Mouse (Mus musculus): ENCODE measurements around the gene Rab3d. TPM values are rescaled to one million over a fixed set of nuclear protein-coding genes. Genes with fewer than 3 reads are reported as not detected.
A peak's percentile ranks its signal among the peaks of the same experiment; 100 is the strongest.

The Rab3d gene
- polyA plus RNA-seq, 1 experiment from 2014 or later: 14.2 TPM

DNA sequence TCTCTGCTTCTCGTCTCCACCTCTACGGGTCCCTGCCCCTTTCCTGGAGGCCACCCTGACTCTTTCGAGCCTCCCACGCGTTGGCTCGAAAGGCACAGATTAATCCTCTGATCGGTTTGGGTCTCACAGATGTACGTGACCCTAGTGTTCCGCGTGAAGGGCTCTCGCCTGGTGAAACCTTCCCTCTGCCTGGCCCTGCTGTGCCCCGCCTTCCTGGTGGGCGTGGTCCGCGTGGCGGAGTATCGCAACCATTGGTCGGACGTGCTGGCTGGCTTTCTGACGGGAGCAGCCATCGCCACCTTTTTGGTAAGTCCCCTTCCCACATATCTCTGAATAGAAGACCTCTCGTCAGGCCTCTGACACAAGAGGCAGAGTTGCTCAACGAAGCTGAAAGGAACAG is 26.3 kb upstream of the Rab3d start:
- Histone ChIP-seq H3K9me3 (ENCODE audit: low read length) (no peaks in the 10 kb centered on the region), H3K4me2 (replicated peaks; ENCODE audit: low read depth, low read length) (peak overlapping the region; percentile 31; the same call in 1 of the 2 replicates), H3K27me3 (ENCODE audit: insufficient read depth, low read length) (0 out of 2 replicates have a peak, but pooled peaks cover 6% of the 10 kb centered on the region), H3K9ac (replicated peaks; ENCODE audit: low read length) (no peak overlapping the region), H3K4me3 (ENCODE audit: low read length) (0 out of 2 replicates have a peak overlapping the region, but pooled peaks have one; percentile 6), H3K36me3 (ENCODE audit: insufficient read depth, low read length) (no peaks in the 10 kb centered on the region), H3K4me1 (ENCODE audit: insufficient read depth, low read length) (peaks cover 4% of the 10 kb centered on the region; the same call in 1 of the 2 replicates), H3K27ac (ENCODE audit: low read length) (no peak overlapping the region)
- WGBS: 9% methylated on average over 23 of the region's 23 CpGs
- ATAC-seq (ENCODE audit: low FRiP score, low TSS enrichment): no peak

DNA sequence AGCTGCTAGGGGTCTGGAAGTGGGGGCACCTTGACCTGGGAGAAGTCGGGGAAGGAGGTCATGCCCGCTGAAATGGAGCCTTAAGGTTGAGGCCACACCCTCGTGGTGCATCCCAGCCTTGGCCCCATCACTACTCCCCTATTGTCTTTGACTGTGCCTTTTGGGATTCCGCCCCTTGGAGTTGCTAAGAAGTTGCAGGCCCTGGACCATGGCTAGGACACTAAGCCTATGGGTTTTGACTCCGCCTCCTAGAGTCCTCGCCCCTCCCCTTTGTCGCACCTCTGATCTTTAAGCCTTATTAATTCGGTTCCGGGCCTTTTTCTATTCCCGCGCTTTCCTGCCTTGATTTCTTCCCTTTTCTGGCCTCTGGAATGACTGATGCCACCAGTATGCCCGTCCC is 25.6 kb upstream of the Rab3d start:
- no peak overlapping the region for H3K4me3 ChIP-seq (ENCODE audit: low read length)
- no peak overlapping the region for H3K4me2 ChIP-seq (replicated peaks; ENCODE audit: low read depth, low read length)
- 50% methylated on average over 12 of the region's 12 CpGs for WGBS
- 0 out of 2 replicates have a peak, but pooled peaks cover 6% of the 10 kb centered on the region for H3K27me3 ChIP-seq (ENCODE audit: insufficient read depth, low read length)
- H3K9ac ChIP-seq (replicated peaks; ENCODE audit: low read length): no peak overlapping the region
- no peaks in the 10 kb centered on the region for H3K9me3 ChIP-seq (ENCODE audit: low read length)
- peaks cover 4% of the 10 kb centered on the region; the same call in 1 of the 2 replicates for H3K4me1 ChIP-seq (ENCODE audit: insufficient read depth, low read length)
- ATAC-seq (ENCODE audit: low FRiP score, low TSS enrichment): no peak
- no peak overlapping the region for H3K27ac ChIP-seq (ENCODE audit: low read length)
- H3K36me3 ChIP-seq (ENCODE audit: insufficient read depth, low read length): no peaks in the 10 kb centered on the region

DNA sequence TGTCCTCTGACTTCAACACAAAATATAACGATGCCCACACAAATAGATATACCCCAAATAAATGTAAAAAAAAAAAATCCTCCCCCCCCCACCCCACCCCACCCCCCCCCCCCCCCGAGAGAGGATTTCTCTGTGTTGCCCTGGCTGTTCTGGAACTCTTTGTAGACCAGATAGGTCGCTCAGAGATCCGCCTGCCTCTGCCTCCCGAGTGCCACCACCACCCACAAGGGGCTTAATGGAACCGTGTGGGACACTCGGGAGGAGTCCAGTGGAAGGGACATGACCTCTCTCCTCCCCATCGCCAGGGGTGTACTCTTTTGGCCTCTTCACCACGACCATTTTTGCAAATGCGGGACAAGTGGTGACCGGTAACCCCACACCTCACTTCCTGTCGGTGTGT is 25.1 kb upstream of the Rab3d start:
- no peak for ATAC-seq (ENCODE audit: low FRiP score, low TSS enrichment)
- H3K27ac ChIP-seq (ENCODE audit: low read length): no peak overlapping the region
- WGBS: 80% methylated on average over 11 of the region's 12 CpGs

DNA sequence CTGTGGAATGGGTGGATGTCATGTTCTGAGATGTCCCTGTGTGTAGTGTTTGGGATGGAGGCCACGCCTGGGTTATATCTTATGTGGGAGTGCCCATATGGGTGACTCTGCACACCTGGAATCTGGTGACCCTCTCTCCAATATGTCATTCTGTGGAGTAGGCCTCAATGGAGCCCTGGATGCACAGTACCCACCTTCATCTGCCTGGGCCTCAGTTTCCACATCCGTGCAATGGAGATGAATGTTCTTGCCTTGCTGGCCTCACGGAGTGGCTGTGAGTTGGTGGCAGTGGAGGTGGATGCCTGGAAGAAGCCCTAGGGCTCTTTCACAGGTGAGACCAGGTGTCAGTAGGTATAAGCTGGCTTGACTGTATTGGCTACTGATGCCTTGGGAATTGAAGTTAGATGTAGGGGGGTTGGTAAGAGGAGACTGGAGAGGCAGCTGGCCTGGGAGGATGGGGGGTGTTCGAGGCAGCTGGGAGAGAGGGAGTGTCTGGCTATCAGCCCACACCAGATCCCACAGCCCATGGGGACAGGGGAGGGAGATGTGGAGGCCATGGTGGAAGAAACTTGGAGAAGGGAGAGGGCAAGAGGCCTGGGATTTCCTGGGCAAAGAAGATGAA is 20.4 kb upstream of the Rab3d start:
- no peak overlapping the region for H3K4me3 ChIP-seq (ENCODE audit: low read length)
- H3K4me1 ChIP-seq (ENCODE audit: insufficient read depth, low read length): peaks cover 9% of the 10 kb centered on the region; the same call in 1 of the 2 replicates
- WGBS: 83% methylated on average over 4 of the region's 4 CpGs
- no peaks in the 10 kb centered on the region for H3K27me3 ChIP-seq (ENCODE audit: insufficient read depth, low read length)
- H3K9me3 ChIP-seq (ENCODE audit: low read length): no peaks in the 10 kb centered on the region
- H3K9ac ChIP-seq (replicated peaks; ENCODE audit: low read length): no peak overlapping the region
- no peak overlapping the region for H3K27ac ChIP-seq (ENCODE audit: low read length)
- H3K4me2 ChIP-seq (replicated peaks; ENCODE audit: low read depth, low read length): no peak overlapping the region
- H3K36me3 ChIP-seq (ENCODE audit: insufficient read depth, low read length): no peaks in the 10 kb centered on the region
- ATAC-seq (ENCODE audit: low FRiP score, low TSS enrichment): no peak

More for the DNA sequence above, 25.1 kb upstream of the Rab3d start:
- peaks cover 4% of the 10 kb centered on the region; the same call in 1 of the 2 replicates for H3K4me1 ChIP-seq (ENCODE audit: insufficient read depth, low read length)
- no peak overlapping the region for H3K4me3 ChIP-seq (ENCODE audit: low read length)
- H3K9me3 ChIP-seq (ENCODE audit: low read length): no peaks in the 10 kb centered on the region
- no peak overlapping the region for H3K9ac ChIP-seq (replicated peaks; ENCODE audit: low read length)
- H3K27me3 ChIP-seq (ENCODE audit: insufficient read depth, low read length): 0 out of 2 replicates have a peak, but pooled peaks cover 4% of the 10 kb centered on the region
- H3K36me3 ChIP-seq (ENCODE audit: insufficient read depth, low read length): no peaks in the 10 kb centered on the region
- no peak overlapping the region for H3K4me2 ChIP-seq (replicated peaks; ENCODE audit: low read depth, low read length)

DNA sequence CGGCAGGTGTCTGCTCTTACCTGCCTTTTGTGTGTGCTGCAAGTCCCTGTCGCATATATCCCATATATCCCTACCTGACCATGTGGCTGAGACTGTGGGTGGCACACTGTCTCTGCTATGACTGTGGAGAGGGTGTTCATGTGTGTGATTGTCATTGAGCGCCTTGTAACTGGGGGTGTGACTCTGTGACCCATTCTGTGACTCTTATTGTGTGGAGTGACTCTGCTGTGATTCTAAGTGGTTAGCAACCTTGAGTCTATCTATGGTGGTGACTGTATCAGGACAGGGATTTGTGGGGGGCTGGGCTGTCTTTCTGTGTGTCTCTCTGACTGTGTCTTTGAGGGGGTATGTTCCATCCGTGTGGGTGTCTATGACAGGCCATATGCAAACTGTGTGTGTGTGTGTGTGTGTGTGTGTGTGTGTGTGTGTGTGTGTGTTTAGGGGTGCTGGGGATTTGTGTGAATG is 19.8 kb upstream of the Rab3d start:
- H3K27me3 ChIP-seq (ENCODE audit: insufficient read depth, low read length): no peaks in the 10 kb centered on the region
- H3K9ac ChIP-seq (replicated peaks; ENCODE audit: low read length): no peak overlapping the region
- no peak overlapping the region for H3K27ac ChIP-seq (ENCODE audit: low read length)
- no peaks in the 10 kb centered on the region for H3K9me3 ChIP-seq (ENCODE audit: low read length)
- peaks cover 9% of the 10 kb centered on the region; the same call in 1 of the 2 replicates for H3K4me1 ChIP-seq (ENCODE audit: insufficient read depth, low read length)
- peak overlapping the region; percentile 75 for H3K4me2 ChIP-seq (replicated peaks; ENCODE audit: low read depth, low read length)
- H3K4me3 ChIP-seq (ENCODE audit: low read length): no peak overlapping the region
- WGBS: 79% methylated on average over 4 of the region's 4 CpGs
- ATAC-seq (ENCODE audit: low FRiP score, low TSS enrichment): no peak
- no peaks in the 10 kb centered on the region for H3K36me3 ChIP-seq (ENCODE audit: insufficient read depth, low read length)

DNA sequence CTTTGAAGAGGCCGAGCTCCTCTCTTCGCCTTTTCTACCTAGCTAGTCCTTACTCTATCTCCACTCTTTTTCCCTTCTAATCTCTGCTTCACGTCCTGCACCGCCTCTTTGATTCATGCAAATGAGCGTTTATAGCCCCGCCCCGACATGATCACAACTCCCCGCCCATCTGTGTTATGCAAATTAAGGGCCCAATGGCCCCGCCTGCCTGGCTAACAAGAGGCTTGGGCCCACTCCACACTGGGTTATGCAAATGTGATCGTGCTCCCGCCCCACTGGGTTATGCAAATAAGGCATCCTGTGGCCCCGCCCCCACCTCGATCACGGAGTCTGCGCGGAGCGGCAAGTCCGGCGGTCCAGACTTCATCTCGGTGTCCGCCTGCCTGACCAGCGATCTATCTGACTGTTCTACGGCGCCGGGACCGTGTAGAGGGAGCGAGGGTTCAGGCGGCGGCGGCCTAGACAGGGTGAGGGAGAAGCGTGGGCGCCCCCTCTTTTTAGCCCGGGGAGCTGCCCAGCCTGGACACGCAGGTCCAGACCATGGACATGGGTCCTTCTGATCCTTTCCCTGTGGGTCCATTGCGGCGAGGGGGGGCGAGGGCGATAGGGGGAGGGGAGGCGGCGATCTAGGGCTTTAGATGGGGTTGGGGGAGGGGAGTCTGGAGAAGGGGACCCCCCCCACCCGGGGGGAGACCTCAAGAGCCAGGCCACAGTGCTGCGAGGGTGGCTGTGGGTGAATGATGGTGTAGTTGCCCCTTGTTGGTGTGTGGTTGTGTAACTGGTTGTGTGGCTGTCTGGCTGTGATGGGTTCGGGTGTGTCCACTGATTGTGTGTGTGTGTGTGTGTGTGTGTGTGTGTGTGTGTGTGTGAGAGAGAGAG is 18.9 kb upstream of the Rab3d start, which contains the start of gene Plppr2:
TSS of gene Plppr2 (plus strand) at position 342 of the 879 bp plus-strand sequence.
- Histone ChIP-seq H3K36me3 (ENCODE audit: insufficient read depth, low read length) (no peaks in the 10 kb centered on the region), H3K4me3 (ENCODE audit: low read length) (peak within 1 kb of the TSS; percentile 65), H3K4me1 (ENCODE audit: insufficient read depth, low read length) (peaks cover 9% of the 10 kb centered on the region; the same call in 1 of the 2 replicates), H3K4me2 (replicated peaks; ENCODE audit: low read depth, low read length) (peak within 1 kb of the TSS; percentile 75), H3K27ac (ENCODE audit: low read length) (peak within 1 kb of the TSS; percentile 31; the same call in 1 of the 2 replicates), H3K9ac (replicated peaks; ENCODE audit: low read length) (peak within 1 kb of the TSS; percentile 67), H3K9me3 (ENCODE audit: low read length) (no peaks in the 10 kb centered on the region), H3K27me3 (ENCODE audit: insufficient read depth, low read length) (no peaks in the 10 kb centered on the region)
- peak; percentile 98 for ATAC-seq (ENCODE audit: low FRiP score, low TSS enrichment)
- WGBS: 3% methylated on average over 41 of the region's 43 CpGs

DNA sequence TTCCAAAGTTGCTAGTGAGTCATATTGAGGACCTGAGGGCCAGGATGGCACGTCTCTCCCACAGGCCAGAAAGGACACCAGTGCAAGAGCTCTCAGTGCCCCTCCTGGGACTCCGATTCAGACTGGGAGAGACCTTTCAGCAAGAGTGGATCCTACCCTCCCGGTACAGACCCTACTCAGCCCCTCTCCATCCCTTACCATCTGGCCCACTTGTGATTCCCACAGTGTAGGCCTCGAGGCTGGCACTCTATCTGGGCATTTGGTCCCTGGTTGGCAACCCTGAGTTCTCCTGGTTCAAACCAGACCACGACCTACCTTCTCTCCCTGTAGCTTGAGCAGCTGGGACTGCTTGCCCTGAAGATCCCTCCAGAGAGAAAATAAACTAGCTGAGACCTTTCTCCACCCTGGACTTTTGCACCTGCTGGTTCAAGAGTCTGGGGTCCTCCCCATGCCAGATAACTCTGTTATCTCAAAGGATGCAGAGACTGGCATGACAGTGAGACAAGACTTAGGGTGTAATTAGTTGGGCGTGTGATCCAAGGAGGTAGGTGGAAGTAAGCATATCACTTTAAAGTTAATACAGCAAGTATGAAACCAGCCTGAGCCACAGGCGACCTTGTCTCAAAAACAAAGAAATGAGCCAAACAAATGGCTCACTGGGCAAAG is 17.6 kb upstream of the Rab3d start:
- H3K9ac ChIP-seq (replicated peaks; ENCODE audit: low read length): no peak overlapping the region
- peaks cover 9% of the 10 kb centered on the region; the same call in 1 of the 2 replicates for H3K4me1 ChIP-seq (ENCODE audit: insufficient read depth, low read length)
- H3K27me3 ChIP-seq (ENCODE audit: insufficient read depth, low read length): no peaks in the 10 kb centered on the region
- H3K4me3 ChIP-seq (ENCODE audit: low read length): no peak overlapping the region
- H3K4me2 ChIP-seq (replicated peaks; ENCODE audit: low read depth, low read length): no peak overlapping the region
- 86% methylated on average over 7 of the region's 7 CpGs for WGBS
- no peaks in the 10 kb centered on the region for H3K9me3 ChIP-seq (ENCODE audit: low read length)
- ATAC-seq (ENCODE audit: low FRiP score, low TSS enrichment): no peak
- H3K36me3 ChIP-seq (ENCODE audit: insufficient read depth, low read length): no peaks in the 10 kb centered on the region
- H3K27ac ChIP-seq (ENCODE audit: low read length): no peak overlapping the region

DNA sequence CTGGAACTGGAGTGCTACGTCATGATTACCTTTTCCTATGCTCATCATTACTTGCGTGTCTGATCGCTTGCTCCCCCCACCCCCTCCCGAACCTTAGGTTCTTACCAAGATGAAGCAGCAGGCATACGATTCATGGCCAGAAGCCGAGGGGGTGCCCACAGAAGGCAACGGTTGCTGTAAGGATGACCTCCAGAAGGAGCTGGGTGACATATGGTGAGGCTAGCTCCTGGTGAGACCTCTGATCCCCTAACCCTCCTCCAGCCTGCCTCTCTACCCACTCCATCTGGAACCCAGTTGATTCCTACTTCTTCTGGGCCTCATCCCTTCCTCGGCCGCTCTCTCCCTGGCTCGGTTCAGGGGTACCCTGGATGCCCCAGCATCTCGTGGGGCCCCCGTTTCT is 16.0 kb upstream of the Rab3d start:
- WGBS: 89% methylated on average over 12 of the region's 12 CpGs
- no peaks in the 10 kb centered on the region for H3K27me3 ChIP-seq (ENCODE audit: insufficient read depth, low read length)
- no peak for ATAC-seq (ENCODE audit: low FRiP score, low TSS enrichment)
- no peak overlapping the region for H3K9ac ChIP-seq (replicated peaks; ENCODE audit: low read length)
- H3K36me3 ChIP-seq (ENCODE audit: insufficient read depth, low read length): no peaks in the 10 kb centered on the region
- no peaks in the 10 kb centered on the region for H3K9me3 ChIP-seq (ENCODE audit: low read length)
- H3K4me1 ChIP-seq (ENCODE audit: insufficient read depth, low read length): peaks cover 9% of the 10 kb centered on the region; the same call in 1 of the 2 replicates
- H3K4me3 ChIP-seq (ENCODE audit: low read length): no peak overlapping the region
- no peak overlapping the region for H3K27ac ChIP-seq (ENCODE audit: low read length)
- H3K4me2 ChIP-seq (replicated peaks; ENCODE audit: low read depth, low read length): no peak overlapping the region

DNA sequence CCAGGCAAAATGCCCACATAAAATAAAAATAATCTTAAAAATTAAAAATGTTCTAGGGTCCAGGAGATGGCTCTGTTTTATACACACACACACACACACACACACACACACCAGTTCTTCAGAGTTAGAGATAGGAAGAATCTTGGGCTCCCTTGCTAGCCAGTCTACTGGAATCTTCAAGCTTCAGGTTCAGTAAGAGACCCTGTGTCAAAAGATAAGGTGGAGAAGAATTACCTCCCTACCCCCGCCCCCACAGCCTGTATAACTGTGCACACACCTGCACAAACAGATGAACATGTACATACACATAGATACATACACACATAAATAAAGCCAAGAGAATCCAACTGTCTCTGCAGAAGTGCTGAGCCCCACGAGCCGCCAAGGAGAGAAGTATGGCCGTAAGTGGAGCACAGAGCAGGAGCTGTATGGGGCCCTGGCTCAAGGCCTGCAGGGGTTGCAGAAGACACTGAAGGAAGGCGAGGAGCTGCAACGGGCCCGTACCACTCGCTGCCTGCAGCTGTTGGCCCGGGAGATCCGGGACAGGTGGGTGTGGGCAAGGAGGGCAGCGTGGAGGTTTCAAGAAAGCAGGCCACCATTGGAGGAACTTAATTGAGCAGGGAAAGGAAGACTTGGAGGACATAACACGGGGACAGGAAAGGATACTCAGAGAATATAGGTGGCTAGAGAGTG is 14.6 kb upstream of the Rab3d start:
- Histone ChIP-seq H3K9ac (replicated peaks; ENCODE audit: low read length) (no peak overlapping the region), H3K27me3 (ENCODE audit: insufficient read depth, low read length) (no peaks in the 10 kb centered on the region), H3K27ac (ENCODE audit: low read length) (no peak overlapping the region), H3K9me3 (ENCODE audit: low read length) (no peaks in the 10 kb centered on the region), H3K4me1 (ENCODE audit: insufficient read depth, low read length) (peaks cover 10% of the 10 kb centered on the region), H3K4me3 (ENCODE audit: low read length) (no peak overlapping the region), H3K36me3 (ENCODE audit: insufficient read depth, low read length) (no peaks in the 10 kb centered on the region), H3K4me2 (replicated peaks; ENCODE audit: low read depth, low read length) (no peak overlapping the region)
- 55% methylated on average over 12 of the region's 12 CpGs for WGBS
- ATAC-seq (ENCODE audit: low FRiP score, low TSS enrichment): no peak
